ENCODE assay signal across 14 mouse cellular contexts in the genomic region with DNA sequence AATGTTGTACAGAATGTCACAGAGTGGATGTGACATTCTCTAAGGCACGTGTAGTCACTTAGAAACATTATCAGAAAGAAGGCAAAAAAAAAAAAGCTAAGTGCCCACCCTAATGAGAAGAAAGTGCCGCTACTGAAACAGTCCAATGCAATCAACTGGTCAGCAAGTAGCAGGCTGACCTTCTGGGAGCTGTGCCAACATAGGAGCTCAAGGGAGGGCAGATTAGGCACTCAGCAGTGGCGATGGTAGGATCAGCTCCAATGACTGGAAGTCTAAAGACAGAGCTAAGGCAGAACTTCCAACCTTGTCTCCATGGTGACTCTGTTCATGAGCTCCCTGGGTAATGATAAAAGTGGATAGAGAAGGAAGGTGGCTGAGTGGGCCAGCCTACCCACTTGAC.
DNase-seq lines count a peak whose midpoint lies in the region; ATAC-seq lines count a peak whose summit lies in the region.
"Had no signal": no experiment of that assay in that cellular context is flagged by ENCODE, and none has a peak within 500 bp of the region (broad histone marks: within the 10 kb centered on the region; RNA-seq: fewer than 3 reads in every experiment).

No protein-coding gene starts in this region.

- no peak overlapping the region for H3K4me2 ChIP-seq in kidney, embryonic 14.5 days (replicated peaks; ENCODE audit: low read depth, low read length)
- H3K4me2 ChIP-seq: forebrain, embryonic 15.5 days; limb, embryonic 12.5 days had no signal

- H3K4me1 ChIP-seq in kidney, embryonic 14.5 days (ENCODE audit: control insufficient read depth, insufficient read depth, low read length) = 0 out of 2 replicates have a peak, but pooled peaks cover 2% of the 10 kb centered on the region
- H3K4me1 ChIP-seq: forebrain, embryonic 15.5 days; hindbrain, embryonic 10.5 days; limb, embryonic 12.5 days had no signal

- H3K36me3 ChIP-seq in kidney, embryonic 14.5 days (ENCODE audit: control insufficient read depth, insufficient read depth, low read length) = no peaks in the 10 kb centered on the region
- H3K36me3 ChIP-seq: forebrain, embryonic 15.5 days; hindbrain, embryonic 10.5 days; limb, embryonic 12.5 days had no signal

- no peak overlapping the region for H3K27ac ChIP-seq in kidney, embryonic 14.5 days (ENCODE audit: low read depth, low read length)
- H3K27ac ChIP-seq: forebrain, embryonic 15.5 days; hindbrain, embryonic 10.5 days; limb, embryonic 12.5 days had no signal

- WGBS in kidney, embryonic 14.5 days = 63% methylated on average over 3 of the region's 3 CpGs

- ATAC-seq in kidney, embryonic 14.5 days (ENCODE audit: low FRiP score, low TSS enrichment) = no peak
- ATAC-seq: forebrain, embryonic 15.5 days; intestine, embryonic 16.5 days had no signal

- no peaks in the 10 kb centered on the region for H3K27me3 ChIP-seq in kidney, embryonic 14.5 days (ENCODE audit: control insufficient read depth, insufficient read depth, low read length)
- H3K27me3 ChIP-seq: forebrain, embryonic 15.5 days had no signal

- peak; percentile 33 to 40 for DNase-seq in cerebellum, postnatal 14 days
- DNase-seq in cerebellum, adult 18-20 months = no peak
- DNase-seq in kidney, adult 18-20 months = peak; percentile 53
- peak; percentile 27 for DNase-seq in Muller cell, postnatal 12 days (ENCODE audit: inconsistent ontology term)
- peak; percentile 77 for DNase-seq in kidney, postnatal 14 days
- no peak for DNase-seq in cerebellum, adult 8-10 months
- no peak for DNase-seq in thymus, postnatal 10 days (ENCODE audit: low spot score in 2 of 2)
- DNase-seq: B cell, adult 2 months; layer of hippocampus, postnatal 36 days had no signal

- H3K4me3 ChIP-seq in kidney, embryonic 14.5 days (ENCODE audit: low read length) = no peak overlapping the region
- H3K4me3 ChIP-seq: forebrain, embryonic 15.5 days; hindbrain, embryonic 10.5 days; limb, embryonic 12.5 days had no signal

- no peak overlapping the region for H3K9ac ChIP-seq in kidney, embryonic 14.5 days (ENCODE audit: low read depth, low read length)
- H3K9ac ChIP-seq: forebrain, embryonic 15.5 days; limb, embryonic 12.5 days had no signal

- H3K9me3 ChIP-seq in kidney, embryonic 14.5 days (ENCODE audit: control insufficient read depth, low read length) = no peaks in the 10 kb centered on the region
- H3K9me3 ChIP-seq: forebrain, embryonic 15.5 days; hindbrain, embryonic 10.5 days; limb, embryonic 12.5 days had no signal

Comparison
In these comparisons a context has a peak if more than half of its experiments do, and no peak if none do; other contexts are left out.
1. DNase-seq: peak in cerebellum, postnatal 14 days (2 of 2), kidney, adult 18-20 months (single experiment), Muller cell, postnatal 12 days (single experiment) and kidney, postnatal 14 days (single experiment); none in cerebellum, adult 18-20 months (0 of 2), cerebellum, adult 8-10 months (single experiment) and thymus, postnatal 10 days (0 of 2).